Mouse (Mus musculus) heart, embryonic 10.5 days (tissue): ENCODE data around the gene Sfmbt2. TPM values are rescaled to one million over a fixed set of nuclear protein-coding genes. Genes with fewer than 3 reads are reported as not detected.
"Not testable (repeated sequence)": the region's sequence is repeated elsewhere in the genome, so short reads cannot be mapped to it uniquely, and the experiment has no call there.

Experiments
- DNase-seq: peaks from one replicate; pipeline ENCODE4 v3.0.0-alpha.2; 2017; ENCODE audit warnings: low spot score
- H3K27ac ChIP-seq: fragments of 300-500 bp; sonication (generic); 2 replicates; pipeline ENCODE4 v1.5.1; 2016; ENCODE audit warnings: mild to moderate bottlenecking
- H3K27me3 ChIP-seq: fragments of 300-500 bp; sonication (generic); 2 replicates; pipeline ENCODE4 v1.6.1; 2016; ENCODE audit warnings: mild to moderate bottlenecking; ENCODE audit not compliant: poor library complexity, insufficient read depth, severe bottlenecking
- H3K36me3 ChIP-seq: fragments of 300-500 bp; sonication (generic); 2 replicates; pipeline ENCODE4 v1.6.1; 2016; ENCODE audit warnings: mild to moderate bottlenecking, moderate library complexity
- H3K4me1 ChIP-seq: fragments of 300-500 bp; sonication (generic); 2 replicates; pipeline ENCODE4 v1.6.1; 2016; ENCODE audit warnings: mild to moderate bottlenecking
- H3K4me3 ChIP-seq: fragments of 300-500 bp; sonication (generic); 2 replicates; pipeline ENCODE4 v1.5.1; 2016; ENCODE audit warnings: mild to moderate bottlenecking, moderate library complexity
- H3K9me3 ChIP-seq: fragments of 300-500 bp; sonication (generic); 2 replicates; pipeline ENCODE4 v1.6.1; 2016; ENCODE audit warnings: mild to moderate bottlenecking, moderate library complexity
- WGBS: fragments of 180-500 bp; shearing (Covaris S2); methylation state at CpG from one replicate; pipeline ENCODE4 v1.1.7; 2016; 5-methylcytosine and 5-hydroxymethylcytosine counted together
- polyA plus RNA-seq: library from polyadenylated mRNA; unstranded; fragments of >200 nt; fragmentation: Nextera tagmentation; extraction: Ambion mirVana; gene quantifications from 2 replicates; pipeline ENCODE4 v1.2.1, GENCODE M21; 2016

Sfmbt2 gene
- polyA plus RNA-seq, result 2.1 and 2.2 TPM in 2 replicates

DNA sequence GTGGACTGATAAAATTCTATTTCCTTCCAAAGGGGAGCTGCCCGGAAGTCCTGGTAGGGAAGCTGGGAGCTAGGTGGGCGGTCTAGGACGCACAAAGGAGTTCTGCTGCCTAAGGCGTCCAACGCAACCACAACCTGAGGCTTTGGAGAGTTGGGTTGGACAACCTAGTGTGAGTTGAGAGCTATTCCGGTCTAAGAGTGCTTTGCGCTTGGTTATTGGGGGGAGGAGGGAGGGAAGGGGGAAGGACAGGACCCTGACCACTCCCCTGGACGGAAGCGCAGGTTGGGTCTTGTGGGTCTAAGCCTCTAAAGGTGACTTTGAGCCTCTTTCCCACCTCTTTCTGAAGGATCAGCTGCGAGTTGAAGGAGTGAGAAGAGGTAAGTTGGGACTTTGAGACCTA, at the start of gene Sfmbt2:
TSS of gene Sfmbt2 (plus strand) at position 335 of the 400 bp plus-strand sequence.
- H3K36me3 ChIP-seq, result no peaks in the 10 kb centered on the region
- H3K9me3 ChIP-seq, result no peaks in the 10 kb centered on the region
- peaks cover 14% of the 10 kb centered on the region for H3K4me1 ChIP-seq
- no peak for DNase-seq
- H3K27ac ChIP-seq, result no peak within 1 kb of the TSS
- H3K4me3 ChIP-seq, result no peak within 1 kb of the TSS
- H3K27me3 ChIP-seq, result peaks cover 62% of the 10 kb centered on the region
- WGBS, result under 1% methylated on average over 10 of the region's 10 CpGs

DNA sequence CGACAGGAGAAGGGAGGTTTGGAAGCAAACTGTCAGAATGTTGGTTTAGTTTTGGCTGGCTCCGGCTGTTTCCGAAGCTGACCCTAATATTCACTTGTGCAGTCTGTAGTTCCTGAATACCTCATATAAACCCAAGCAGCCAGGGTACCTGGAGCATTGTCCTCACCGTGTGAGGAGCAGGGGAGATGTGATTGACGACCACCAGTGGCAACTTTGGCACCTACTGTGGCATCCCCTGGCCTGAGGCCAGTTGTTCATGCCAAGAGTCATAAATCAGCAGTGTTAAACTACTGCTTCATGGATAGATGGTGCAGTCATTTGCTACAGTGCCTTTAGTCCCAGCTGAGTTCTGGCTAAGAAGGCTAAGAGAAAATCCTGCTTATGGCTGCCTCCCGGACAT, 49.2 kb upstream of the Sfmbt2 start:
- no peak overlapping the region for H3K4me3 ChIP-seq
- no peaks in the 10 kb centered on the region for H3K9me3 ChIP-seq
- WGBS, result 65% methylated on average over 6 of the region's 6 CpGs
- peaks cover 3% of the 10 kb centered on the region for H3K4me1 ChIP-seq
- DNase-seq, result no peak
- no peaks in the 10 kb centered on the region for H3K36me3 ChIP-seq
- H3K27me3 ChIP-seq, result peaks cover 14% of the 10 kb centered on the region
- no peak overlapping the region for H3K27ac ChIP-seq

DNA sequence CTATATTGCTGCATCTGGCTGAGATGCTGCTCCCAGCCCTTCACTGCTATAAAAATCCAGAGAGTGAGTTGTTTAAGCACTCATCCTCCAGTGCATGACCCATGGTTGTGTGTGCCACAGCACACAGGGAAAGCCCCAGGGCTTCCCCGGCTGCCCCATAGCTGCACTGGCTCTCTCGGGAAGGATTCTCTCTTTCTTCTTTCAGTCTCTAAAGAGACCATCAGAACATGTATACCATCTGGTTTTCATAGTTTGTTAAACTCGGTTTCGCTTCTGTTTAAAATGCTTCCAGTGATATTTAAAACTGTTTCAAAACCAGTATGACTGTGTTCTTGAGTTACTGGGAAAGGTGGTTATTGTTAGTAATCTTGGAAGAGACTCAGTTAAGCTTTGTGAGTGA, 47.1 kb upstream of the Sfmbt2 start:
- no peaks in the 10 kb centered on the region for H3K4me1 ChIP-seq
- 79% methylated on average over 4 of the region's 4 CpGs for WGBS

DNA sequence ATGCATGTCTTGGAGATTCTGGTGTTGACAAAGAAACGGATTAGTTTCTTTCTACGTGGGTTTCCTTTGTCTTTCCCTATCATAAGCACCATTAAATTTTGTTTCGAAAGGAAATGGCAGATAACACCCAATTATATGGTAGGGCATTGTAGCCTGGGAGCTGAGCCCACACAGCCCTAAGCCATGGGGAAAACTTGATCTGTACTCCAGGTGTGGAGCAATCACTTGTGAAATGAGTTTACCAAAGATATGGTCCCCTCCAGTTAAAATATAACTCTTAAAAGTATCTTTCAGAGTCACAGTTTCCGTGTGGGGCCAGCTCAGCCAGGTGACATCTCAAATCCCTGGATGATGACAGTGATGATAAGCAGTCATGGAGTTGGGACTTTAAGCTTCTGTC, 45.3 kb upstream of the Sfmbt2 start:
- Histone ChIP-seq H3K27me3 (peaks cover 17% of the 10 kb centered on the region; the same call in 1 of the 2 replicates), H3K9me3 (no peaks in the 10 kb centered on the region), H3K27ac (no peak overlapping the region), H3K4me3 (no peak overlapping the region), H3K4me1 (0 out of 2 replicates have a peak, but pooled peaks cover 2% of the 10 kb centered on the region), H3K36me3 (no peaks in the 10 kb centered on the region)
- no peak for DNase-seq
- WGBS, result 72% methylated on average over 4 of the region's 4 CpGs

More for the DNA sequence above, 47.1 kb upstream of the Sfmbt2 start:
- H3K9me3 ChIP-seq, result no peaks in the 10 kb centered on the region
- no peak overlapping the region for H3K27ac ChIP-seq
- H3K4me3 ChIP-seq, result no peak overlapping the region
- DNase-seq, result no peak
- H3K36me3 ChIP-seq, result no peaks in the 10 kb centered on the region
- peaks cover 17% of the 10 kb centered on the region; the same call in 1 of the 2 replicates for H3K27me3 ChIP-seq

DNA sequence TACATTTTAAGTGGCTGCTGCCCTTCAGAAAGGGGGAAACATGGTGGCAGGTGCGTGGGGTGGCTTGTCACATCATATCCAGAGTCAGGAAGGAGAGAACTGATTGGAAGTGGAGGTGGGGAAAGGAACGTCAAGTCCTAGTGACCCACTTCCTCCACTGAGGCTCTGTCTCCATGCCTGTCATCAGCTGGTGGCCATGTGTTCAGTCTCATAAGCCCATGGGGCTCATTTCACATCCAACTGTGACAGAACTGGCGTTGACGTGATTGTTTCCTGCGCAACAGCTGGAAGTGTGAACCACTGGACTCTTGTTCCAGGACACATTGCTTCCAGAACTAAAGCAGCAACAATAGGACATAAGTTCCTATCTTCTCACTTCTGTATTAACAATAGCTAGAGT, 40.1 kb upstream of the Sfmbt2 start:
- Histone ChIP-seq H3K4me3 (no peak overlapping the region), H3K27me3 (peaks cover 27% of the 10 kb centered on the region; the same call in 1 of the 2 replicates), H3K4me1 (0 out of 2 replicates have a peak, but pooled peaks cover 5% of the 10 kb centered on the region), H3K27ac (no peak overlapping the region), H3K9me3 (no peaks in the 10 kb centered on the region), H3K36me3 (no peaks in the 10 kb centered on the region)
- WGBS, result 29% methylated on average over 5 of the region's 5 CpGs
- peak; percentile 84 for DNase-seq

DNA sequence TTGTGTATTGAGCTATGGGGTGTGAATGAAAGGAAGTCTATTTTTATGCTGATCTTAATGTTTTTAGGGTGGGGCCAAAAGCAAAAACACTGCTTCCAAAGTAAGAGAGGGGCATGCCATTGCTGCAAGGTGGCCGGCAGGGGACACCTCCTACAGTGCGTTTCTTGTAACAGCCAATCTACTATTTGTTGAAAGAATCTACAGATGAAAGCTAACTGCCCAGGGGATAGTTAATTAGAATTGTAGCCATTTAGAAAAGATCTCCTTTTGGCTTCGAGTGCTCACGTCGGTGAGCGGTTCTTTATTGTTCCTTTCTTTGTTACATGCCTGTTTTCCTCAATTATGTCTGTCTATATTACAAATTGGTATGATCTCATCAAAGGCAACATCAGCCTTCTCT, 36.0 kb upstream of the Sfmbt2 start:
- WGBS, result 18% methylated on average over 6 of the region's 6 CpGs
- no peak for DNase-seq
- Histone ChIP-seq H3K27me3 (0 out of 2 replicates have a peak, but pooled peaks cover 18% of the 10 kb centered on the region), H3K27ac (no peak overlapping the region), H3K36me3 (no peaks in the 10 kb centered on the region), H3K4me1 (0 out of 2 replicates have a peak, but pooled peaks cover 5% of the 10 kb centered on the region), H3K4me3 (no peak overlapping the region), H3K9me3 (no peaks in the 10 kb centered on the region)

DNA sequence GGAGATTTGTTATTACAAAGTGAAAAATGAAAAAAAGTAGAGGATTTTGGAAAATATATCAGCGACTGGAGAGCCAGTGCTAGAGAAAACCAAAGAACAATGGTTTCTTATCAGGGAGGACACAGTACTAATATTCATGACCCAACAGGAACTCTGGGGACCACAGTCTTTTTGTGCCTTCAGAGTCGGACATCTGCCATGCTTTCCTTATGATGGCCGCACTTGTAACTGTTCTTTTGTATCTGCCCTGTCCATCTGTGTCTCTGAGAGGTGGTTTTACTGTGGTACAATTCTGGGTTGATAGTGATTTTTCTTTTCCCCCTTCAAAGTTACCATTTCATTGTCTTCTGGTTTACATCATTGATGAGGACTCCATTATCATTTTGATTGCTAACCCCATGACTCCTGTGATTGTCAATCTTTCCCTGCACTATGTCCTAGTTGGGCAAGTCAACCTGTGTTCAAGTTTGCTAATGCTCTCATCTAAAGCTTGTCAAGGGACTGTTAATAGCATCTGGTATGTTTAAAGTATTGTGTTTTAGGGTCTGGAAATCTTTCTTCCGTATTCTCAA, 35.2 kb upstream of the Sfmbt2 start:
- no peaks in the 10 kb centered on the region for H3K36me3 ChIP-seq
- 61% methylated on average over 4 of the region's 4 CpGs for WGBS
- 0 out of 2 replicates have a peak, but pooled peaks cover 2% of the 10 kb centered on the region for H3K4me1 ChIP-seq
- 0 out of 2 replicates have a peak, but pooled peaks cover 20% of the 10 kb centered on the region for H3K27me3 ChIP-seq
- DNase-seq, result no peak
- no peak overlapping the region for H3K27ac ChIP-seq
- no peaks in the 10 kb centered on the region for H3K9me3 ChIP-seq
- no peak overlapping the region for H3K4me3 ChIP-seq

DNA sequence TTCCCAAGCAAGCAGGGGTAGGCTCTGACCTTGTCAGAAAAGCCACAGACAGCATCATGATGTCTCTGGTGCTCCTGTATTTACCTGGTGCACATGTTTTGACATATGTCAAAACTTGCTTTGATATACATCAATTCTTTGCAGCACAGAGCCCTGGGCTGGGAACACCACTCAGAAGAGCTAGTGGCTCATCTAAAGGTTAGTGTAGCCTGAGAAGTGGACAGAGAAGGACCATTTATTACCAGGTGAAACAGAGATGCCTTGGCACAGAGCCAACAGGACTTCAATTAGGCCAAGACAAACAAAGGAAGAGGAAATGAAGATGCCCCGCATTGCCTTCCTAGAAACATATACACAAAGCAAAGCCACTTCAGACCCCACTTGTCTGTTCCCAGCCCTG, 30.3 kb upstream of the Sfmbt2 start:
- Histone ChIP-seq H3K4me1 (no peaks in the 10 kb centered on the region), H3K36me3 (no peaks in the 10 kb centered on the region), H3K27me3 (0 out of 2 replicates have a peak, but pooled peaks cover 5% of the 10 kb centered on the region), H3K27ac (no peak overlapping the region), H3K4me3 (no peak overlapping the region), H3K9me3 (no peaks in the 10 kb centered on the region)
- WGBS, result 63% methylated on average over 1 of the region's 1 CpGs
- DNase-seq, result no peak

DNA sequence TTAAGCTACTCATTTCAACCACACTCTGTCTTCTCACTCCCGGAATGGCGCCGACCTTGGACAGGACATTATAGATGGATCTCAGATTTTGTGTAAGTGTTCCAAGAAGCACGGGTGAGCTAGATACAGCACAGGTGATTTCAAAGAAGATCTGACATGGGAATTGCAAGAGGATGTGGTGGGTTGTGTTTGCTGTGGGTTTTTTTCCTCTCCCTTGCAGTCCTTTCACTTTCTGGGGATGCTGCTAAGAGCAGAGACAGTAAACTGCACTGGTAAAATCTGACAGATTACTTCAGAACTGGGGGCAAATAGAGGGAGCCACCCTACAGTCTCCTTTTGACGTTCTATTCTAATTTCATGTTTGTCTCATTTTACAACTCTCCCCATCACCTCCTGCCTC, 26.8 kb upstream of the Sfmbt2 start:
- Histone ChIP-seq H3K4me3 (no peak overlapping the region), H3K9me3 (no peaks in the 10 kb centered on the region), H3K27ac (no peak overlapping the region), H3K4me1 (no peaks in the 10 kb centered on the region), H3K27me3 (0 out of 2 replicates have a peak, but pooled peaks cover 5% of the 10 kb centered on the region), H3K36me3 (no peaks in the 10 kb centered on the region)
- DNase-seq, result no peak
- WGBS, result 86% methylated on average over 5 of the region's 5 CpGs

DNA sequence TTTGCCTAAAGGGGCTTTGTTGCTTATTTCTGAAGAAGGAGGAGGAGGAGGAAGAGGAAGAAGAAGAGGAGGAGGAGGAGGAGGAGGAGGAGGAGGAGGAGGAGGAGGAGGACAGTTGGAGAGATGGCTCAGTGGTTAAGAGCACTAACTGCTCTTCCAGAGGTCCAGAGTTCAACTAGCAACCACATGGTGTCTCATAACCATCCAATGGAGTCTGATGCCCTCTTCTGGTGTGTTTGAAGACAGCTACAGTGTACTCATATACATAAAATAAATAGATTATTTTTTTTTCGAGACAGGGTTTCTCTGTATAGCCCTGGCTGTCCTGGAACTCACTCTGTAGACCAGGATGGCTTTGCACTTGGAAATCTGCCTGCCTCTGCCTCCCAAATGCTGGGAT, 26.2 kb upstream of the Sfmbt2 start:
- WGBS, result 92% methylated on average over 1 of the region's 1 CpGs
- H3K27me3 ChIP-seq, H3K4me3 ChIP-seq, H3K36me3 ChIP-seq, H3K4me1 ChIP-seq, DNase-seq, H3K9me3 ChIP-seq, H3K27ac ChIP-seq: not testable (repeated sequence)

DNA sequence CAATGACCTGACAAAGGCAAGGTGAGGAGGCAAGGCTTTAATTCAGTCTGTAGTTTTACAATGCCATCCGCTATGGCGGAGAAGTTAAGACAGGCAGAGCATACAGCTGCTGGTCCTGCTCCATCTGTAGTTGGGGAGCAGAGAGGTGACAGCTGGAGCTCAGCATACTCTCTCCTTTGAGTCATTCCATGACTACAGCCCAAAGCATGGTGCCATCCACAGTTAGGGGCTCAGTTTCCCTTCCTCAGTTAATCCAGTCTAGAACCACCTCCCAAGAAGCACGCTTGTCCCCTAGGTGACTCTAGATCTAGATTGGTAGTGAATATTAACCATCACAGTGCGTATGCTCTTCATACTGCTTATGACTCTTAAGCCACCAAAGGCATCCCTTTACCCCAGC, 23.1 kb upstream of the Sfmbt2 start:
- no peaks in the 10 kb centered on the region for H3K36me3 ChIP-seq
- no peak overlapping the region for H3K27ac ChIP-seq
- H3K27me3 ChIP-seq, result no peaks in the 10 kb centered on the region
- 83% methylated on average over 4 of the region's 4 CpGs for WGBS
- H3K4me1 ChIP-seq, result no peaks in the 10 kb centered on the region
- no peak for DNase-seq
- H3K9me3 ChIP-seq, result no peaks in the 10 kb centered on the region
- no peak overlapping the region for H3K4me3 ChIP-seq

DNA sequence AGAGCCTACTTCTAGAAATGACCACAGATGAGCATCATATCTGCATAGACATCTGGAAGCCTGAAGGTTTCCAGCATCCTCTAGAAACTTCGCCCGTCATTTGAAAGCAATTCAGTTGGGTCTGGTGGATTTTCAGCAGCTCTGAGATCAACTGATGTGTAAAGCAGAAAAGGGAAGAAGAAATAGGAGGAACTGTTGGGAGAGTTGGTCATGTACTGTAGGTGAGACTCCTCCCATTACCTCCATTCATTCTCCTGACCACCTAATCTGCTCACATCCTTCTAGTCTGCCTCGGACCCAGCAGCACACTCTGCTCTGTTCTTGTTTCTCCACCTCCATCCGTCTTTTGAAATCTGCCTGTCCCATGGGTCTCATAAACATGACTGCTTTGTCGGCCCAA, 22.3 kb upstream of the Sfmbt2 start:
- H3K27ac ChIP-seq, result no peak overlapping the region
- H3K9me3 ChIP-seq, result no peaks in the 10 kb centered on the region
- DNase-seq, result no peak
- H3K4me1 ChIP-seq, result no peaks in the 10 kb centered on the region
- no peak overlapping the region for H3K4me3 ChIP-seq
- WGBS, result 81% methylated on average over 5 of the region's 5 CpGs
- H3K36me3 ChIP-seq, result no peaks in the 10 kb centered on the region
- H3K27me3 ChIP-seq, result no peaks in the 10 kb centered on the region

DNA sequence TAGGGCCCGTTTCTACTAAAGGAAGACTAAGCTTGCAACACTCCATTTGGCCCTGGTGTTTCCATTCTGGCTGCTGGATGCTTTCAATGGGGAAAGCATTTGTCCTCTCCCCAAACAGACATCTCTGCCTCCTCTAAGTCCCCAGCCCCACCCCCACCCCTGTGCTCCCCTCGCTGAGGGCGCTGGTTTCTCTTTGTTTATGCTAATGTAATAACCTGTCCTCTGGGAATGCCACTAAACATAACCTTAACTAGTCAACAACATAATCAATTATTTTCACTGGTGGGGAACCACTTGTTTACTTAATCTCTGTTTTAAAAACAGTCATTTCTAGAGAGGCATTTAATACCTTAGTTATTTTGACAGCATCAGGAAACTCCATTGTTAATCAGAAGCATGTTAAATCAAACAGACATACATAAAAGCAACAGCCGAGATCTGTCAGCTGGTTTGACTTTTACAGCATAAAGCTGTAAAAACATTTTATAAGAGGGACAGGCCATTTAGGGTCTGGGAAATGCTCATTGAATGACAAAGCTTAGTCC, 20.0 kb upstream of the Sfmbt2 start:
- Histone ChIP-seq H3K9me3 (no peaks in the 10 kb centered on the region), H3K4me3 (no peak overlapping the region), H3K27me3 (no peaks in the 10 kb centered on the region), H3K27ac (no peak overlapping the region), H3K36me3 (no peaks in the 10 kb centered on the region), H3K4me1 (no peaks in the 10 kb centered on the region)
- WGBS, result 30% methylated on average over 4 of the region's 4 CpGs
- DNase-seq, result no peak
